Mouse (Mus musculus): ENCODE results near the gene Smarca5. TPM values are rescaled to one million over a fixed set of nuclear protein-coding genes. Genes with fewer than 3 reads are reported as not detected.
A peak's percentile ranks its signal among the peaks of the same experiment; 100 is the strongest.
"Not testable (repeated sequence)": the region's sequence is repeated elsewhere in the genome, so short reads cannot be mapped to it uniquely, and the experiment has no call there.

The Smarca5 gene
- polyA plus RNA-seq (2016; fragmentation: Nextera tagmentation; extraction: Ambion mirVana): 53.8 and 79.9 TPM in 2 replicates

- peaks cover 21% of the 10 kb centered on the region for H3K36me3 ChIP-seq
- peak within 1 kb of the TSS; percentile 91 for H3K4me3 ChIP-seq
- 1% methylated on average over 91 of the region's 91 CpGs for WGBS
- peak within 1 kb of the TSS; percentile 96 for H3K27ac ChIP-seq
- H3K9me3 ChIP-seq; H3K4me1 ChIP-seq; H3K27me3 ChIP-seq (ENCODE audit: insufficient read depth, poor library complexity, severe bottlenecking): not testable (repeated sequence)
- DNase-seq (ENCODE audit: low spot score): peak; percentile 95
Observed at GRCm38 (mm10) chr8:80739155-80739924, at the start of gene Smarca5. Gene Smarca5 (minus strand): TSS chr8:80739497.

GRCm38 (mm10) chr8:80784559-80784958, 45.3 kb upstream of the Smarca5 start:
- Histone ChIP-seq H3K27ac (no peak overlapping the region), H3K36me3 (peaks cover 88% of the 10 kb centered on the region), H3K27me3 (ENCODE audit: insufficient read depth, poor library complexity, severe bottlenecking) (no peaks in the 10 kb centered on the region), H3K9me3 (no peaks in the 10 kb centered on the region), H3K4me1 (peaks cover 5% of the 10 kb centered on the region), H3K4me3 (no peak overlapping the region)
- no peak for DNase-seq (ENCODE audit: low spot score)
- WGBS: 83% methylated on average over 9 of the region's 9 CpGs

GRCm38 (mm10) chr8:80783271-80783670, 44.0 kb upstream of the Smarca5 start:
- DNase-seq (ENCODE audit: low spot score): no peak
- Histone ChIP-seq H3K36me3 (peaks cover 85% of the 10 kb centered on the region), H3K9me3 (no peaks in the 10 kb centered on the region), H3K27me3 (ENCODE audit: insufficient read depth, poor library complexity, severe bottlenecking) (no peaks in the 10 kb centered on the region), H3K4me3 (no peak overlapping the region), H3K4me1 (peaks cover 9% of the 10 kb centered on the region), H3K27ac (no peak overlapping the region)
- 92% methylated on average over 4 of the region's 4 CpGs for WGBS

- no peak overlapping the region for H3K4me3 ChIP-seq
- H3K4me1 ChIP-seq: peaks cover 9% of the 10 kb centered on the region
- no peak overlapping the region for H3K27ac ChIP-seq
- WGBS: 79% methylated on average over 10 of the region's 10 CpGs
- H3K9me3 ChIP-seq: no peaks in the 10 kb centered on the region
- DNase-seq (ENCODE audit: low spot score): no peak
- H3K36me3 ChIP-seq: peaks cover 88% of the 10 kb centered on the region
- H3K27me3 ChIP-seq (ENCODE audit: insufficient read depth, poor library complexity, severe bottlenecking): no peaks in the 10 kb centered on the region
Observed at GRCm38 (mm10) chr8:80781338-80781737, 42.0 kb upstream of the Smarca5 start.

- H3K27me3 ChIP-seq (ENCODE audit: insufficient read depth, poor library complexity, severe bottlenecking): no peaks in the 10 kb centered on the region
- WGBS: 92% methylated on average over 4 of the region's 4 CpGs
- no peak overlapping the region for H3K27ac ChIP-seq
- H3K9me3 ChIP-seq: no peaks in the 10 kb centered on the region
- no peak overlapping the region for H3K4me3 ChIP-seq
- peaks cover 9% of the 10 kb centered on the region for H3K4me1 ChIP-seq
- H3K36me3 ChIP-seq: peaks cover 81% of the 10 kb centered on the region
- no peak for DNase-seq (ENCODE audit: low spot score)
Observed at GRCm38 (mm10) chr8:80780271-80780670, 41.0 kb upstream of the Smarca5 start.

- Histone ChIP-seq H3K4me1 (peaks cover 9% of the 10 kb centered on the region), H3K27ac (no peak overlapping the region), H3K4me3 (no peak overlapping the region), H3K27me3 (ENCODE audit: insufficient read depth, poor library complexity, severe bottlenecking) (no peaks in the 10 kb centered on the region), H3K9me3 (no peaks in the 10 kb centered on the region), H3K36me3 (peaks cover 72% of the 10 kb centered on the region)
- DNase-seq (ENCODE audit: low spot score): no peak
- WGBS: 77% methylated on average over 8 of the region's 8 CpGs
Observed at GRCm38 (mm10) chr8:80776436-80776835, 37.1 kb upstream of the Smarca5 start.

- Histone ChIP-seq H3K27ac (no peak overlapping the region), H3K27me3 (ENCODE audit: insufficient read depth, poor library complexity, severe bottlenecking) (no peaks in the 10 kb centered on the region), H3K4me1 (no peaks in the 10 kb centered on the region), H3K36me3 (peaks cover 78% of the 10 kb centered on the region), H3K4me3 (no peak overlapping the region), H3K9me3 (no peaks in the 10 kb centered on the region)
- no peak for DNase-seq (ENCODE audit: low spot score)
- 93% methylated on average over 4 of the region's 4 CpGs for WGBS
Observed at GRCm38 (mm10) chr8:80772732-80773460, 33.6 kb upstream of the Smarca5 start.

GRCm38 (mm10) chr8:80768451-80768850, 29.2 kb upstream of the Smarca5 start:
- no peak overlapping the region for H3K4me3 ChIP-seq
- H3K27ac ChIP-seq: no peak overlapping the region
- H3K4me1 ChIP-seq: no peaks in the 10 kb centered on the region
- H3K9me3 ChIP-seq: no peaks in the 10 kb centered on the region
- no peaks in the 10 kb centered on the region for H3K27me3 ChIP-seq (ENCODE audit: insufficient read depth, poor library complexity, severe bottlenecking)
- H3K36me3 ChIP-seq: peaks cover 87% of the 10 kb centered on the region
- no peak for DNase-seq (ENCODE audit: low spot score)
- WGBS: 96% methylated on average over 6 of the region's 6 CpGs

- Histone ChIP-seq H3K27ac (no peak overlapping the region), H3K4me3 (no peak overlapping the region), H3K36me3 (no peaks in the 10 kb centered on the region), H3K27me3 (ENCODE audit: insufficient read depth, poor library complexity, severe bottlenecking) (no peaks in the 10 kb centered on the region), H3K9me3 (no peaks in the 10 kb centered on the region), H3K4me1 (peaks cover 8% of the 10 kb centered on the region; the same call in 1 of the 2 replicates)
- peak; percentile 93 for DNase-seq (ENCODE audit: low spot score)
- 29% methylated on average over 9 of the region's 9 CpGs for WGBS
Observed at GRCm38 (mm10) chr8:80753017-80753715, 13.9 kb upstream of the Smarca5 start.

- Histone ChIP-seq H3K27ac (no peak overlapping the region), H3K27me3 (ENCODE audit: insufficient read depth, poor library complexity, severe bottlenecking) (no peaks in the 10 kb centered on the region), H3K4me3 (no peak overlapping the region), H3K4me1 (peaks cover 8% of the 10 kb centered on the region; the same call in 1 of the 2 replicates), H3K9me3 (no peaks in the 10 kb centered on the region), H3K36me3 (no peaks in the 10 kb centered on the region)
- no peak for DNase-seq (ENCODE audit: low spot score)
- WGBS: 61% methylated on average over 7 of the region's 7 CpGs
Observed at GRCm38 (mm10) chr8:80752429-80752828, 13.1 kb upstream of the Smarca5 start.

- Histone ChIP-seq H3K27me3 (ENCODE audit: insufficient read depth, poor library complexity, severe bottlenecking) (no peaks in the 10 kb centered on the region), H3K9me3 (no peaks in the 10 kb centered on the region), H3K4me1 (peaks cover 8% of the 10 kb centered on the region; the same call in 1 of the 2 replicates), H3K27ac (no peak overlapping the region), H3K36me3 (no peaks in the 10 kb centered on the region), H3K4me3 (no peak overlapping the region)
- DNase-seq (ENCODE audit: low spot score): no peak
- 89% methylated on average over 4 of the region's 4 CpGs for WGBS
Observed at GRCm38 (mm10) chr8:80749091-80749490, 9.8 kb upstream of the Smarca5 start.

GRCm38 (mm10) chr8:80739932-80740331, 635 bp upstream of the Smarca5 start:
- H3K36me3 ChIP-seq: peaks cover 15% of the 10 kb centered on the region
- H3K27me3 ChIP-seq (ENCODE audit: insufficient read depth, poor library complexity, severe bottlenecking): no peaks in the 10 kb centered on the region
- no peaks in the 10 kb centered on the region for H3K9me3 ChIP-seq
- peak overlapping the region; percentile 91 for H3K4me3 ChIP-seq
- WGBS: 13% methylated on average over 14 of the region's 14 CpGs
- H3K27ac ChIP-seq: peak overlapping the region; percentile 83
- no peak for DNase-seq (ENCODE audit: low spot score)
- peaks cover 8% of the 10 kb centered on the region; the same call in 1 of the 2 replicates for H3K4me1 ChIP-seq
